Mouse (Mus musculus): ENCODE results near the gene Map9. TPM values are rescaled to one million over a fixed set of nuclear protein-coding genes. Genes with fewer than 3 reads are reported as not detected.
"Not testable (repeated sequence)": the region's sequence is repeated elsewhere in the genome, so short reads cannot be mapped to it uniquely, and the experiment has no call there.

The Map9 gene
- total RNA-seq (2021): 1 to 10 TPM; 1.5 to 2.1 TPM
- long read RNA-seq, experiment 1, full-length matches to known transcripts: 1 of 1 reads
- long read RNA-seq, experiment 1, partial matches to known transcripts: 0 of 1 reads
- long read RNA-seq, experiment 1, other reads (novel, unspliced or antisense): 0 of 1 reads
- long read RNA-seq, experiment 2: 0 reads

DNA sequence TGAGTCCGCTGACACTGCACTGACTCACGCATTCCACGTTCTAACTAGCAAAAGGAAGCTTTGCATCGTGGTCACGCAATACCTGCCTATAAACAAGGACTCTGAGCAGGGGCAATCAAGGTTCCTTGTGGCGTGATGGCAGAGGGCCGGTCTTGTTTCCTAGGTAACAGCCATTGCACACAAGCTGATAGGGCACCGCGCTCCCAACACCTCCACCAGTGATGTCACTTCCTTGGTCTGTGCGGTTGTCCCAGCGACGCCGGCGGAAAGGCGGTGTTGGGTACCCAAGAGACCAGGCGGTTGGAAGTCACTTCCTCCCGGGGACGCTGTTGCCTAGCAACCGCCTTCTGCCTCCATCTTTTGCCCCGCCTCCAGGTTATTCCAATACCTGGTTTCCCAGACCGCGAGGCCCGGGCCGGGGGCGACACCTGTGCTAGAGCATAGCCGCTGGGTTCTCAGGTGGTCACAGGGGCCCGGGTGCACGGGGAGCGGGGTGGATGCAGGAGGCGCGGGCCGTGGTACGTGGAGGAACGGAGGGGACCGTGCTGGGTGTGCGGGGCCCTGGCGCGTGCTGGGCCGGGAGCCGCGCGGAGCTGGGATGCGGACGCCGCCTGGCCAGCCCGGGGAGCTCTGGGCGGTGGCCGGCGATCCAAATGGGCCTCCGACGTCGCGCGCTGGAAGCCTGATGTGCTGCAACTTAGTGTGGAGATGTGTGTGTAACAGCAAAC, at the start of gene Map9:
Gene Map9 (plus strand): TSS at position 248 of the 728 bp plus-strand sequence.
- DNase-seq (ENCODE audit: low spot score in 2 of 2): peak; percentile 76 to 90

DNA sequence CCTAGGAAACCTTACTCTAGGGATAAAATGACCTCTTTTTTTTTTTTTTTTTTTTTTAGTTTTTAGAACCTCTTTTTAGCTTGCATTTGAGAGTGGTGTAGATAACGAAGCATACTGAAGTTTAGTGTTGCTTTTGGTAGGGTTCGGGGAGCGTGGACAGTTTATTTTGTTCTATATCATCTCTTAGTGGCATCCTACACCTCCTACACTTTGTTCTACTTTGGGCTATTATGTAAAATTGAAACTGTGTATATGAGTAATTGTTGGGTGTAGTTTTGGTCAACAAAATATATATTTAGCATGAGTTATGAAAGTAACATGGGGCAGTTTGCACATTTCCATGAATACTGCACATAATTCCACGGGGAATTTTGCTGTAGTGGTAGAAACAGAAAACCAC, 42.1 kb upstream of the Map9 start:
- no peak for DNase-seq (ENCODE audit: low spot score in 2 of 2)

DNA sequence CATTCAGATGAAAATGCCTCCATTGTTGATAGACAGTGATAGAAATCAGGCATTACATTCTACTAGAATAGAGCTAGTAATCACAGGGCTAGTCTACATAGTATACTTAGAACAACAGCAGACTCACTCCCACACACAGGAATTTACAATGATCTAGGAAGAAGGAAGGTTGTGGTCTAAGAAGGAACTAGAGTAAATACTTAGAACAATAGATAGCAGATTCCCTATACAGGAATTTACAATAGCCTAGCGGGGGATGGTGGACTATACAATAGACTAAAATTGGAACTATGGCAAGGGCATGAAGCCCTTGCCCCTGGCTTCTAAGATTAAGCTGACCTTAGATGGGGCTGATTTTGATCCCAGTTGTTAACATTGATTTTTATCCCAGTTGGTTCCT, 31.1 kb upstream of the Map9 start:
- DNase-seq (ENCODE audit: low spot score in 2 of 2): not testable (repeated sequence)

DNA sequence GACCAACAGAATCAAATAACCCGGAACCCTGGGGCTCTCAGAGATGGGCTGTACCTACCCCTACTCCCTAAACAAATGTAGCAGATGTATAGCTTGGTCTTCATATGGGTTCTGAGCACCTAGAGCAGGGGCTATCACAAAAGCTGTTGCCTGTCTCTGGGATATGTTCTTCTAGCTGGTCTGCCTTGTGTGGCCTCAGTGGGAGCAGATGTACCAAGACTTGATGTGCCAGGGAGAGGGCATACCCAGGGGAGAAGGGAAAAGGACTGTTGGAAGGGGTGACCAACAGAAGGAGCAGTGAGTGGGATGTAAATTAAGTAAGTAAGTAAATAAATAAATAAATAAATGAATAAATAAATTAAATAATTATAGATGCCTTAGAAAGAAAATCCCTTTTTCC, 25.8 kb upstream of the Map9 start:
- DNase-seq (ENCODE audit: low spot score in 2 of 2): no peak

DNA sequence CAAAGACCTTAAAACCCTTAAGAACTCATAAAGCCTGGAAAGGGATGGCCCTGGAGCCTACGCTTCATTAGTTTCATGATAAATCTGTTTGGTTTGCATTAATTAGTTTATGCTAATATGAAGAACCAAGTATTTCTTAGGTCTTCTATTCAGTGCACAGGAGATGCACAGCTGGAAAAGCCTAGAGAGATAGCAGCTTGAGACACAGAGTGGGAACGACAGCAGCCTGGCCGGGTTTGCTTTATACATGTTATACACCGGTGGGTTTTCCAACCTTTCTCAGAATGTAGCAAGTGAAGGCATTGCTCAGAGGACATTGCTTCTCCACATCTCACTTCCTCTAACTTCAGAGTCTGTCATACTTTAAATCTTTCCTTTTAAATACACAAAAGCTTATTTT, 25.3 kb upstream of the Map9 start:
- no peak for DNase-seq (ENCODE audit: low spot score in 2 of 2)

DNA sequence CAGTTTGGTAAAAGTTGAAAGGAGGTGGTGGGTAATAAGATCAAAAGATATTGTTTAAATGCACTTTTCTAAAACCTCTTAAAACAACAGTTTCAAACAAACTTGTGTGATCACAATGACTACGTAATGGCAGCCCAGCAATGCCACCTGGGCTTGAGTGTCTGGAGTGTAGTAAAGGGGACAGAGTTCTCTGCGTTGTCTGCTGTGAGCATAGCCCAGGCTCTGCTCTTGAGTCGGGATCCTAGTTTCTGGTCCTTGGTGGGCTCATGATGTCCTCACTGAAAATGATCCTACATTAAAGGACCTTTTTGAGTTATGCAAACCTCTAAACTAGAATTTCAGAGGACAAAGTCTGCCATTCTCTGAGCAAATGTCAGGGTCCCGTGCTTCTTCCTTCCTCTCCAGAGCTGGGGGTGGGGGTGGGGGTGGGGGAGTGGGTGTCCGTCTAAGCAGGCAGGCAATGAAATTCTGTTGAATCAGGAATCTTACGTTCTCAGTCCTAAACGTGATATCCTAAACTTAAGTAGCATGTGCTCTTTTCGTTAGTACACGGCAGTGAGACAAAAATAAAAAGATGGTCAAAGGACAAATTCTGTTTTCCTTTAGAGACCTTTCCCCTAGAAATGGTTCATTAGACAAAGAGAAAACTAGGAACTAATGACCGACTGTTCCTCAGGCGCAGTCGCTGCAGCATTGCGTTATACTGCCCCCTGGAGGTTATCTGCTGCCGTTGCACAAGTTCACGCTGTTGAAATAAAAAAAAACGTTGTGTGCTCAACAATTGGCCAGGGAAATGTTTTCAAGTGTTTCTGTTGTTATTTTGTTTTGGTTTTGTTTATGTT, 24.5 kb upstream of the Map9 start:
- DNase-seq (ENCODE audit: low spot score in 2 of 2): peak in 1 of 2 experiments; percentile 50

DNA sequence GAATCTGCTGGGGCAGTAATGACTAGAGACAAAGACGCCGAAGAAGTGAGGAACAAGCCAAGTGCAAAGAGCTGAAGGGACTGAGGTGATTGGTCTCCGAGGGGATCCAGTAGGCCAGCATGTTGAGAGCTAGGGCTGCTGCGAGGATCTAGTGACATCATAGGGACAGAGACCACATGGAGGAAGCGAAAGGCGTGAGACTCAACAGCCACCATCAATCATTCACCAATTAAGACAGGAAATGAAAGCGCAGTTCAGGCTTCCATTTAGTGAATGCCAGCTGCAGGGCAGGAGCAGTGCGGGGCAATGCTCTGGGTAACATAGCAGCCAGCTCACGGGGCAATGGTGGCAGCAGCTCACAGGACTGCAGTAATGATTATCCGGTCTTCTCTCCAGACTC, 17.7 kb upstream of the Map9 start:
- no peak for DNase-seq (ENCODE audit: low spot score in 2 of 2)

DNA sequence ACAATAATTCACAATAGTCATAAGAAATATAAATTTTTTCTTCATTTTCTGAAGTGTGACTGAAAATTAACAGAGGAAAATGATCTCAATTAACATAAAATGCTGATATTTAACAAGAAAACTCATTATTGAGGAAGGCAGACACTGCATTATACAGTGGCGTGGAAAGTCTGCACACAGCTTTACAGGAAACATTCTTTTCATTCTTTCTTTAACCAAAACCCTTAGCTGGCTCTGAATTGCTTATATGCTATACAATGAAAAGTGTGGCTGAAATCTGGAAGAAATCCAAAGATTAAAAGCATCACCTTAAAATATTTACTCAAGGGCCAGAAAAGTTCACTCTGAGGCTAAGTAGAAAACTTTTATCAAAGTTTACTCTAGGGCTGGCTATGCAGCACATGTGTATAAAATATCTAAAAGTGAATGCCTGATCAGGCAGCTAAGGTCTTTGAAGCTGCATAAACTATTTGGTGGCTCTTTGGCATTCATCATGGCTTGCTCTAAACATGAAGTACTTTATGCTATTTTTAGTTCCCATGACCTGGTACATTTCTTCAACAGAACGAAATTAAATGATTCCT, 9.5 kb upstream of the Map9 start:
- no peak for DNase-seq (ENCODE audit: low spot score in 2 of 2)

DNA sequence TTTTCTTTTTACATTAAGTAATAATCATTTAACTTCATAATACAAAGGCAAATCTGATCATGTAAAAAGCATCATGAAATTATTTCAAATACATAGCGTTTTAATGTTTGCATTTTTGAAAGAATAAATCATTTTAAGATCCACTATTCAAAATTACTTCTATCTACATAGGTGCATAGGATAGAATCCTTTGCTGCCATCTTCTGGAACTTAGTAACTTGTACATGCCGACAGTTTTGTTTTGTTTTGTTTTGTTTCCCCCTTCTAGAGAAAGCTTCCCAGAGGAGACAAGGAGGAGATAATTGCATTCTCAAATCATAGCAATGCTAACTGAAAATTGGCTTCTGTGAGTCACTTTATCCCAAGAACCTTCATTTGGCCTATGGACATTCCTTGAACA, 7.5 kb upstream of the Map9 start:
- no peak for DNase-seq (ENCODE audit: low spot score in 2 of 2)

DNA sequence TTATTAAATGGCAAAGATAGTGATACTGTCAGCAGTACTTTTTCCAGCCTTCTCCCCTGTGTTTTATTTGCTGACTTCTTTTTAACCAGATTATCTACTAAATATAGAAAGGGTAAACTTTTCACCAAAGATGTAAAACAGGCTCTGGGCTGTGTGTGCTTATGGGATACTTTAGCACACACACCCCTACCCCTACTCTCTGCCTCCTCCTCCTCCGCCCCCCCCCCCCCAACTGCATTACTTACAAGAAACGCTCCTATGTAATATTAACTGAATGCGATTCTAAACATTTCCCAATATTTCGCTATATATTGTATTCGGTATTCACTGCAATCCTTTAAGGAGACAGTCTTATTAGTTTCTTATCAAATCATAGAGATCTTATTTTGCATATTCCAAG, 504 bp upstream of the Map9 start:
- DNase-seq (ENCODE audit: low spot score in 2 of 2): no peak

DNA sequence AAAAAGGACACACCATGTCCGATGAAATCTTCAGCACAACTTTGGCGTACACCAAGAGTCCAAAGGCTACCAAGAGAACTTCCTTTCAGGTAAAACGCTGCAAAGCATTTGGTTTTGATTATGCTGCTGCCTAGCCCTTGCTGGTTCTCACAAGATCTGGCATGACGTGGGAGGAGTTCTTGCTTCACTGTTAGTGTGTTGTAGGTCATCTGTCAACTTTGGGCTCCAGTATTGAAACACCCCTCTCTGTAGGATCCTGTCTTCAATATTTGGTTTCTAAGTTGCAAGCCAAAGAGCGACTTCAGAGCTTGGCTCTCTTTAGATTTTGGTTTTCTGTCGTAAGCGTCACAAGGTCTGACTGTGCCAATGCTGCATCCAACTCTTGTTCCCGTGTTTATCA, 1.2 kb downstream of the Map9 start:
- no peak for DNase-seq (ENCODE audit: low spot score in 2 of 2)

DNA sequence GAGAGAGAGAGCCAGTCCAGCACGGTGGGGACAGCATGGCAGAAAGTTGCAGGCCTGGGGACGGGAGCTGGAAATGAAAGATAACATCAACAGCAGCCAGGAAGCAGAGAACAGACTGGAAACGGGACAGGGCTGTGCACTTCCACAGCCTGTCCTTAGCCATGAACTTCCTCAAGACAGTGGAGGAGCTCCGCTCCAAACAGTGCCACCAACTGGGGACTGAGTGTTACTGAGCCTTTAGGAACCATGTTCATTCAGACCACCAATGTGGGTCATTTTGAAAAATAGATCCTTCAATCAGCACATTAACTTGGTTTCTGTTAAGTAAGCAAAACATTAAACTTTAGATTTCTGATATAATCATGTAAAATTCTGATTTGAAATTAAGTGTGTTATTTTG, 4.6 kb downstream of the Map9 start:
- no peak for DNase-seq (ENCODE audit: low spot score in 2 of 2)

DNA sequence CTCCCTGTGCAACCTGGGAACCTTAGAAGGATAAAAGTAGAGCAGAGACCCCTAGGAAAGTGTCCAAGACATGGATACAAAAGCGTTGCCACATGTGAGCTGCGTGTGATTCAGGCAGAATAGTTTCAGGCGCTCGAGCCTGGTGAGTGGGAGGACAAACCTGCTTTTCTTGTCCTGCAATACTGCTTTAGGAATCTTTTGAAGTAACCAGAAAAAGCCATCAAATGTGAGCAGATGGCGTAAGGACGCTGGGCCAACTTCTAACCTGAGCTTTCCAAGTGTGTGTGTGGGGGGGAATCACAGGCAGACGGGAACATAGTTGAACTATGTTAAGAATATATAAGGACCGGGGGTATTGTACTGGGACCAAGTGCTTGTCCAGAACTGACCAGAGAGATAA, 6.7 kb downstream of the Map9 start:
- no peak for DNase-seq (ENCODE audit: low spot score in 2 of 2)

DNA sequence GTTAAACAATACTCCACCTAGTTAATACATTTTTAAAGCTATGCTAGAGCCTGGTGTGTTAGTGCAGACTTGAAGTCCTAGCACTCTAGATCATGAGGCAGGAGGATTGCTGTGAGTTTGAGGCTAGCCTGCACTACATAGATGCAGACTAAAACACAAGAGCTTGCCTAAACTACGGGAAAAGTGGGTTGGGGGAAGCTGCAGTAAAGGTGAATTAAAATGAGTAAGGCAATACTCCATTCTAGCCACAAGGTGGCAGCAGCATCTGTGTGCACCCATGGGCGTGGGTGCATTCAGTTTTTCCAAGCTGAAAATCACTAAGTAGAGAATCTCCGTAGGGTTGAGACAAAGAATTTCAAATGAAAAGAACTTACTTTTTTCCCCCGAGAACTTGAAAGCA, 7.1 kb downstream of the Map9 start:
- no peak for DNase-seq (ENCODE audit: low spot score in 2 of 2)

DNA sequence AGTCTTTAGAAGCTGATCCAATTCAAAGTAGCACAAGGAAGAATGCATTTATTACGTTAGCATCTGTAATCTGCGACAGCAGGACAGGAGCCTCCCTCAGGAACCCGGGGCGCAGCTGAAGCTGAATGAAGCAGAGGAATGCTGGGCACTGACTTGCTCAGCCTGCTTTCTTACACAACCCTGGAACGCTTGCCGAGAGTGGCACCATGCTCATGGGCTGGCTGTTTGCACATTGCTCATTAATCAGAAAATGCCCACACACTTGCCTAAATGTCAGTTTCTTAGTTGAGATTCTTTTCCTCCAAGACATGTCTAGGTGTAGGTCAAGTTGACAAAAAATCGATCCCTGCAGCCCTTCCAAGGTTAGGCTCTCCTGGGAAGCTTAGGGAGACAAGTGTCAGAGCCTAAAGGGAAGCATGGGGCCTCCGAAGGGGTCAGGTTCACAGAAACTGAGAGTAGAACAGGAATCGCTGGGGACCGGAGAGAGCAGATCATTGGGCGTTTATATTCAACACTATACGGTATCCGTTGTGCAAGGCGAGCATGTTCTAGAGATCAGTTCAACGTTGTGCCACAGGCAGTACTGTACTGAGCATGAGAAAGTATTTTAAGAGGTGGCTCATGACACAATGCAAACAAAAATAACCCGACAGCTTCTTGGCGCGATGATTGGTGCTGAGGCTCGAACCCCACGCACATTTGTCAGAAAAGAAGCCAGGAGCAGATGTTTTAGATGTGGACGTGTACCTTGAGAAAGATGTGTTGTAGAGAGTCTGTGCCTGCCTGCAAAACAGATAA, 11.4 kb downstream of the Map9 start:
- DNase-seq (ENCODE audit: low spot score in 2 of 2): no peak

DNA sequence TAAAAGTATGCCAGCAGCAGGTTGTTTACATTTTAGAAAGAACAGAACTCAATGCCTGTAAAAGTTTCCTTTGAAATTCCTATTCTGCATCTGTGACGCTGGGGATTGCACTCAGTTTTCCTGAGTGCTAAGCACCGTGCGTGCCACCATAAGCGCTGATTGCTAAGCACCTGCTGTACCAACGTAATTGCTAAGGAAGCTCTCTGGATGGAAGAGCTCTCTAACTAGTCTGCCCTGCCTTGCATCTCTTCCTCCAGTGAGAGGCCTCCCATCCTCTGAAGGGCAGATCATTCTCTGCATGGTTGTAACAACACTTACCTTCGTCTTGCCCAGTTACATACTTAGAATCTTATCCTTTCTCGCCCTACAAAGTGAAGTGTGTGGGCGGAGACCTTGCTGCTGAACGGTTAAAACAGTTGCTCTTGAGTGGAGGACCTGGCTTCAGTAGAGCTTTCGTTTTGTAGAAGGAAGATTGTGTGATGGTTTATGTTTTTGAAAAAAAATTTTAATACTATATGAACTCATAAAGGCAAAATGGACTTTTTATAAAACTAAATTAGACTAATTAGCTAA, 12.7 kb downstream of the Map9 start:
- no peak for DNase-seq (ENCODE audit: low spot score in 2 of 2)

DNA sequence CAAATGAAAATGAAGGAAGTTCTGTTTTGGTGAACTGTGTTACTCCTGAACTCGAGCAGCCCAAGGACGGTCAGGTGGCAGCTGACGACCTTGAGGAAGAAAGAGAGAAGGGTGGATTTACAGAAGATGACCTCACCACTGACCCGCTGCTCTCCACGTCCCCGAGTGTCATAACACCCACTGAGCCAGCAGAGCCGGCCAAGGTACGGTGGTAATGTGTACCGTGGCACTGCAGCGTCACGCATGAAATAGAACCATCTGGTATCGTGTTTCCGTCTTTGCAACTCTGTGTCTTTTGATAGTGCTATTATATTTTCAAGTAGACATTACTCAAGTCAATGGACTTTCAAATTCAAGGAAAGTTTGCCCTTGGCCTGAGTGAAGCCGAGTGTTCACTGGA, 19.1 kb downstream of the Map9 start:
- no peak for DNase-seq (ENCODE audit: low spot score in 2 of 2)

DNA sequence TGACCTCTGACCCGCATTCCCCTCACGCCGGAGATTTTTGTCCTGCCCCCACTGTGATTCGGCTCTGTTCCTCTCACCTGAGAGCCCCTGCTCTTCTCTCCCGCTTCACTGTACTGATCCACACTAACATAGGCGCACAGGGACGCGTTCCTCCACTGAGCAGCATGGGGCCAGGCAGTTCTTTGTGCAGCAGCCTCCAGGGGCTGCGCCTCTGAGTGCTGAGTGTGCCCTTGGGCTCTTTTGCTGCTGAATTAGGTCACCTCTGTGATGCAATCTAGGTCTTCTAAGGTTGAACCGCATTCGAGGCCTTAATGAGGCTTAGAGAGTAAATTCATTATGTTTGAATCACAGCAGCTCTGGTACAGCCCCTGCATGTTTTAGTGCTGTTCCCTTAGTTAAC, 24.5 kb downstream of the Map9 start:
- DNase-seq (ENCODE audit: low spot score in 2 of 2): no peak

DNA sequence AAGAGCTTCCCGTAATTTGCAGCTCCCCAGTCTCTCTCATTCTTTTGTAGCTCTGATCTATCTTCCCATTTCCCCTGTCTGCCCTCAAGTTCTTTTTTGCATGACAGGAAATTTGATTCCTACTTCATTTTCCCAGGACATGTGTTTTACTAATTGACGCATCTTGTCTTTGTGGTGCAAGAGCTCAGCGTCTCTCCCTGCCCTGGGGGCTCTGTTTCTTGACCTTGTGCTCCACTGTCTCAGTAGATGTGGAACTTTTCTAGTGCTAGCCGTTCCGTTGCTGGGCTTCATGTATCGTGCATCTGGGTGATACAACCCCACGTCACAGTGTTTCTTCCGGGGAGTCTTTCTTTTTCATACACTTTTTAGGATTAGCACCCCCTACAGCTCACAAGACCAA, 27.2 kb downstream of the Map9 start:
- no peak for DNase-seq (ENCODE audit: low spot score in 2 of 2)

DNA sequence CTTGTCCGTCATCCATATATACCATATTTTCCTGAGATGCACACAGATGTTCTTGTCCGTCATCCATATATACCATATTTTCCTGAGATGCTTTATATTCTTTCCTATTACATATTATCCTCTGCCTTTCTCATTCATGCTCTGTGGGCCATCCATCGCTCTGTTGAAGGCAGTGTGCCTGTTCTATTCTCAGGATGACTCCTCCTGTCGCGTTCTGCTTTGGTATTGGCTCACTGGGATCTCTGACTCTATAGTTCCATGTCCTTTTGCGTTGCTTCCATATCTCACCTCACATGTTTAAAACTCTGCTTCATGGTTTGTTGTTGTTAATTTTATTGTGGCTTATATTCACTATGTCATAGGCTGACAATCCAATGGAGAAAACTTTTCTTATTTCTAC, 48.0 kb downstream of the Map9 start:
- DNase-seq (ENCODE audit: low spot score in 2 of 2): no peak

DNA sequence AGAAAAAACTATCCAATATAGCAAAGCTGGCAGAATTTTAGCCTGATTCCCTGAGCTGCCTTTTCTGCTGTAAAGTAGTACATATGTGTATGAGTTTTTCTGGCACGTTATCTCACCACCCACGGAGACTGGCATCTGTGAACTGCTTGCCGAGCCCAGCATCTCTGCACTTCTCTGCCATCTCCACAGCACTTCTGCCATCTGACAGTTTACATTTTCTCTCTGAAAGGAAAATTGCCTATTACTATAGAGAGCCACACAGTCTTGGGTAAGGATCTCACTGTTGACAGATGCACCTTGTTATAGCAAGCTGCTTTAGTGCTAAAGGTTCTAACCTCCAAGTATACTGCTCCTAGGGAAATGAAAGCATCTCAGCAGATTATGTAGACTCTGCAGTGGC, 48.5 kb downstream of the Map9 start:
- DNase-seq (ENCODE audit: low spot score in 2 of 2): no peak
